In genomic region chrX:56697199-56697780, GRCm38 (mm10) we compare ENCODE assay signal across 11 mouse cellular contexts.
"Had no signal": no experiment of that assay in that cellular context is flagged by ENCODE, and none has a peak within 500 bp of the region (broad histone marks: within the 10 kb centered on the region; RNA-seq: fewer than 3 reads in every experiment).

No protein-coding gene starts in this region.

- ATAC-seq: intestine, embryonic 15.5 days; liver, embryonic 12.5 days; midbrain, embryonic 16.5 days had no signal

- H3K4me2 ChIP-seq: hindbrain, embryonic 14.5 days; intestine, embryonic 15.5 days; limb, embryonic 15.5 days; liver, embryonic 12.5 days; midbrain, embryonic 12.5 days had no signal

- H3K9ac ChIP-seq: hindbrain, embryonic 14.5 days; intestine, embryonic 15.5 days; limb, embryonic 15.5 days; liver, embryonic 12.5 days; midbrain, embryonic 12.5 days had no signal

- H3K27me3 ChIP-seq: intestine, embryonic 15.5 days; limb, embryonic 15.5 days; liver, embryonic 12.5 days; midbrain, embryonic 12.5 days had no signal

- H3K36me3 ChIP-seq: intestine, embryonic 15.5 days; limb, embryonic 15.5 days; liver, embryonic 12.5 days; midbrain, embryonic 12.5 days had no signal

- H3K27ac ChIP-seq: hindbrain, embryonic 14.5 days; intestine, embryonic 15.5 days; left cerebral cortex, adult 2 months; limb, embryonic 15.5 days; liver, embryonic 12.5 days; midbrain, embryonic 12.5 days had no signal

- DNase-seq: kidney, adult 9 months; right cerebral cortex, adult 18-20 months; right cerebral cortex, postnatal 25 days; thymus, postnatal 4 days had no signal

- H3K4me1 ChIP-seq: intestine, embryonic 15.5 days; limb, embryonic 15.5 days; liver, embryonic 12.5 days; midbrain, embryonic 12.5 days had no signal

- H3K4me3 ChIP-seq: intestine, embryonic 15.5 days; left cerebral cortex, adult 2 months; limb, embryonic 15.5 days; liver, embryonic 12.5 days; midbrain, embryonic 12.5 days had no signal

- H3K9me3 ChIP-seq: intestine, embryonic 15.5 days; limb, embryonic 15.5 days; liver, embryonic 12.5 days; midbrain, embryonic 12.5 days had no signal
